Mouse (Mus musculus): Measurements from ENCODE around the gene Dnajc4. TPM values are rescaled to one million over a fixed set of nuclear protein-coding genes. Genes with fewer than 3 reads are reported as not detected.
"Not testable (repeated sequence)": the region's sequence is repeated elsewhere in the genome, so short reads cannot be mapped to it uniquely, and the experiment has no call there.

Gene Dnajc4
- polyA plus RNA-seq, 1 experiment from 2014 or later, result 22.5 TPM

- H3K36me3 ChIP-seq, result peaks cover 6% of the 10 kb centered on the region
- 0 out of 2 replicates have a peak overlapping the region, but pooled peaks have one; percentile 56 for H3K4me3 ChIP-seq
- H3K4me2 ChIP-seq (replicated peaks), result no peak overlapping the region
- H3K9ac ChIP-seq, result no peak overlapping the region
- 83% methylated on average over 8 of the region's 8 CpGs for WGBS
- no peak overlapping the region for H3K27ac ChIP-seq
- no peaks in the 10 kb centered on the region for H3K9me3 ChIP-seq
- no peak for ATAC-seq (ENCODE audit: insufficient number of reproducible peaks, insufficient read depth, low FRiP score, low TSS enrichment)
- peaks cover 35% of the 10 kb centered on the region for H3K4me1 ChIP-seq
- H3K27me3 ChIP-seq, result no peaks in the 10 kb centered on the region
Measured at GRCm38 (mm10) chr19:6994002-6994401, 1.6 kb upstream of the Dnajc4 start.

- Histone ChIP-seq H3K4me2 (replicated peaks) (peak overlapping the region; percentile 93), H3K4me1 (peaks cover 36% of the 10 kb centered on the region), H3K9ac (peak overlapping the region; percentile 57), H3K9me3 (no peaks in the 10 kb centered on the region), H3K27ac (peak overlapping the region; percentile 60; the same call in 1 of the 2 replicates), H3K27me3 (no peaks in the 10 kb centered on the region), H3K4me3 (peak overlapping the region; percentile 56), H3K36me3 (no peaks in the 10 kb centered on the region)
- 59% methylated on average over 14 of the region's 14 CpGs for WGBS
- ATAC-seq (ENCODE audit: insufficient number of reproducible peaks, insufficient read depth, low FRiP score, low TSS enrichment), result no peak
Measured at GRCm38 (mm10) chr19:6993011-6993770, 819 bp upstream of the Dnajc4 start.

GRCm38 (mm10) chr19:6991166-6991565 lies 1.2 kb downstream of the Dnajc4 start:
- WGBS, result 91% methylated on average over 6 of the region's 6 CpGs
- not testable (repeated sequence) for H3K36me3 ChIP-seq; ATAC-seq (ENCODE audit: insufficient number of reproducible peaks, insufficient read depth, low FRiP score, low TSS enrichment); H3K27ac ChIP-seq; H3K4me2 ChIP-seq (replicated peaks); H3K27me3 ChIP-seq; H3K4me3 ChIP-seq; H3K9ac ChIP-seq; H3K9me3 ChIP-seq
- peaks cover 36% of the 10 kb centered on the region for H3K4me1 ChIP-seq

GRCm38 (mm10) chr19:6990712-6991111 lies 1.7 kb downstream of the Dnajc4 start:
- Histone ChIP-seq H3K27me3 (no peaks in the 10 kb centered on the region), H3K4me1 (peaks cover 40% of the 10 kb centered on the region), H3K4me2 (replicated peaks) (no peak overlapping the region), H3K27ac (no peak overlapping the region), H3K9me3 (no peaks in the 10 kb centered on the region), H3K36me3 (no peaks in the 10 kb centered on the region), H3K4me3 (no peak overlapping the region), H3K9ac (no peak overlapping the region)
- no peak for ATAC-seq (ENCODE audit: insufficient number of reproducible peaks, insufficient read depth, low FRiP score, low TSS enrichment)
- WGBS, result 92% methylated on average over 6 of the region's 6 CpGs

GRCm38 (mm10) chr19:6989251-6989650 lies 3.1 kb downstream of the Dnajc4 start:
- WGBS, result 78% methylated on average over 8 of the region's 8 CpGs
- Histone ChIP-seq H3K4me3 (no peak overlapping the region), H3K36me3 (peaks cover 11% of the 10 kb centered on the region), H3K9ac (no peak overlapping the region), H3K4me1 (peaks cover 30% of the 10 kb centered on the region), H3K4me2 (replicated peaks) (no peak overlapping the region), H3K27me3 (no peaks in the 10 kb centered on the region), H3K9me3 (no peaks in the 10 kb centered on the region), H3K27ac (no peak overlapping the region)
- no peak for ATAC-seq (ENCODE audit: insufficient number of reproducible peaks, insufficient read depth, low FRiP score, low TSS enrichment)

GRCm38 (mm10) chr19:6987904-6988285 lies 4.5 kb downstream of the Dnajc4 start:
- WGBS, result under 1% methylated on average over 8 of the region's 8 CpGs
- Histone ChIP-seq H3K9ac (peak overlapping the region; percentile 88), H3K27ac (peak overlapping the region; percentile 91), H3K4me3 (peak overlapping the region; percentile 91), H3K4me2 (replicated peaks) (peak overlapping the region; percentile 86), H3K9me3 (no peaks in the 10 kb centered on the region), H3K36me3 (peaks cover 23% of the 10 kb centered on the region), H3K4me1 (peaks cover 23% of the 10 kb centered on the region), H3K27me3 (no peaks in the 10 kb centered on the region)
- no peak for ATAC-seq (ENCODE audit: insufficient number of reproducible peaks, insufficient read depth, low FRiP score, low TSS enrichment)

GRCm38 (mm10) chr19:6987061-6987903 lies 5.1 kb downstream of the Dnajc4 start, which contains the start of gene Vegfb:
Gene Vegfb, minus strand, starts transcription at chr19:6987651.
- peak; percentile 36 for ATAC-seq (ENCODE audit: insufficient number of reproducible peaks, insufficient read depth, low FRiP score, low TSS enrichment)
- under 1% methylated on average over 75 of the region's 85 CpGs for WGBS
- peaks cover 29% of the 10 kb centered on the region for H3K36me3 ChIP-seq

GRCm38 (mm10) chr19:6985951-6986708 lies 6.2 kb downstream of the Dnajc4 start:
- H3K4me2 ChIP-seq (replicated peaks), result peak overlapping the region; percentile 86
- peaks cover 29% of the 10 kb centered on the region for H3K36me3 ChIP-seq
- H3K4me1 ChIP-seq, result peaks cover 19% of the 10 kb centered on the region
- peak overlapping the region; percentile 91 for H3K4me3 ChIP-seq
- H3K27ac ChIP-seq, result no peak overlapping the region
- no peaks in the 10 kb centered on the region for H3K27me3 ChIP-seq
- H3K9ac ChIP-seq, result peak overlapping the region; percentile 88; the same call in 1 of the 2 replicates
- ATAC-seq (ENCODE audit: insufficient number of reproducible peaks, insufficient read depth, low FRiP score, low TSS enrichment), result no peak
- WGBS, result 80% methylated on average over 10 of the region's 10 CpGs
- H3K9me3 ChIP-seq, result no peaks in the 10 kb centered on the region

More at GRCm38 (mm10) chr19:6987061-6987903, 5.1 kb downstream of the Dnajc4 start, which contains the start of gene Vegfb:
- peak within 1 kb of the TSS; percentile 88 for H3K9ac ChIP-seq
- peak within 1 kb of the TSS; percentile 91 for H3K27ac ChIP-seq
- peak within 1 kb of the TSS; percentile 91 for H3K4me3 ChIP-seq
- H3K9me3 ChIP-seq, result no peaks in the 10 kb centered on the region
- H3K27me3 ChIP-seq, result no peaks in the 10 kb centered on the region
- H3K4me2 ChIP-seq (replicated peaks), result peak within 1 kb of the TSS; percentile 86
- H3K4me1 ChIP-seq, result peaks cover 21% of the 10 kb centered on the region

GRCm38 (mm10) chr19:6985300-6985699 lies 7.1 kb downstream of the Dnajc4 start:
- H3K4me1 ChIP-seq, result peaks cover 22% of the 10 kb centered on the region
- H3K4me3 ChIP-seq, result no peak overlapping the region
- ATAC-seq (ENCODE audit: insufficient number of reproducible peaks, insufficient read depth, low FRiP score, low TSS enrichment), result no peak
- H3K27me3 ChIP-seq, result no peaks in the 10 kb centered on the region
- no peaks in the 10 kb centered on the region for H3K9me3 ChIP-seq
- peaks cover 29% of the 10 kb centered on the region for H3K36me3 ChIP-seq
- H3K27ac ChIP-seq, result no peak overlapping the region
- no peak overlapping the region for H3K4me2 ChIP-seq (replicated peaks)
- WGBS, result 80% methylated on average over 19 of the region's 19 CpGs
- H3K9ac ChIP-seq, result 0 out of 2 replicates have a peak overlapping the region, but pooled peaks have one; percentile 2

- Histone ChIP-seq H3K4me2 (replicated peaks) (no peak overlapping the region), H3K4me1 (peaks cover 30% of the 10 kb centered on the region), H3K36me3 (peaks cover 30% of the 10 kb centered on the region), H3K9me3 (no peaks in the 10 kb centered on the region), H3K4me3 (no peak overlapping the region), H3K27me3 (no peaks in the 10 kb centered on the region), H3K27ac (no peak overlapping the region), H3K9ac (no peak overlapping the region)
- 90% methylated on average over 5 of the region's 5 CpGs for WGBS
- ATAC-seq (ENCODE audit: insufficient number of reproducible peaks, insufficient read depth, low FRiP score, low TSS enrichment), result no peak
Measured at GRCm38 (mm10) chr19:6983621-6984020, 8.8 kb downstream of the Dnajc4 start.

GRCm38 (mm10) chr19:6981465-6981864 lies 10.9 kb downstream of the Dnajc4 start:
- Histone ChIP-seq H3K4me3 (no peak overlapping the region; the same call in 1 of the 2 replicates), H3K4me1 (peaks cover 40% of the 10 kb centered on the region), H3K36me3 (peaks cover 49% of the 10 kb centered on the region), H3K9me3 (no peaks in the 10 kb centered on the region), H3K4me2 (replicated peaks) (peak overlapping the region; percentile 64; the same call in 1 of the 2 replicates), H3K27me3 (no peaks in the 10 kb centered on the region), H3K27ac (no peak overlapping the region), H3K9ac (peak overlapping the region; percentile 75; the same call in 1 of the 2 replicates)
- no peak for ATAC-seq (ENCODE audit: insufficient number of reproducible peaks, insufficient read depth, low FRiP score, low TSS enrichment)
- WGBS, result 91% methylated on average over 4 of the region's 4 CpGs
